Mouse (Mus musculus) heart, embryonic 11.5 days (tissue): Measurements from ENCODE around the gene Cbr2. TPM values are rescaled to one million over a fixed set of nuclear protein-coding genes. Genes with fewer than 3 reads are reported as not detected.

Experiments
- ATAC-seq: fragments of 200-750 bp; cut with Nextera tagmentation; replicated peaks from 2 replicates; pipeline ENCODE4 v1.8.0; 2017; ENCODE audit warnings: moderate library complexity; ENCODE audit not compliant: insufficient number of reproducible peaks, low FRiP score, low TSS enrichment
- H3K27ac ChIP-seq: fragments of 300-500 bp; sonication (generic); 2 replicates; pipeline ENCODE4 v1.5.1; 2014; ENCODE audit warnings: mild to moderate bottlenecking, low read depth, low read length
- H3K27me3 ChIP-seq: fragments of 300-500 bp; sonication (generic); 2 replicates; pipeline ENCODE4 v1.6.1; 2014; ENCODE audit warnings: mild to moderate bottlenecking, low read length, mixed read lengths; ENCODE audit not compliant: control insufficient read depth, insufficient read depth
- H3K36me3 ChIP-seq: fragments of 300-500 bp; sonication (generic); 2 replicates; pipeline ENCODE4 v1.6.1; 2014; ENCODE audit warnings: mild to moderate bottlenecking, low read length, moderate library complexity, mixed read lengths; ENCODE audit not compliant: control insufficient read depth, insufficient read depth
- H3K4me1 ChIP-seq: fragments of 300-500 bp; sonication (generic); 2 replicates; pipeline ENCODE4 v1.6.1; 2014; ENCODE audit warnings: low read length; ENCODE audit not compliant: control insufficient read depth, insufficient read depth
- H3K4me2 ChIP-seq: fragments of 300-500 bp; sonication (generic); 2 replicates; pipeline ENCODE4 v1.6.1; 2014; ENCODE audit warnings: mild to moderate bottlenecking, moderate library complexity
- H3K4me3 ChIP-seq: fragments of 300-500 bp; sonication (generic); 2 replicates; pipeline ENCODE4 v1.5.1; 2014; ENCODE audit warnings: low read depth, low read length
- H3K9ac ChIP-seq: fragments of 300-500 bp; sonication (generic); 2 replicates; pipeline ENCODE4 v1.6.1; 2014; ENCODE audit warnings: mild to moderate bottlenecking, low read depth, low read length, moderate library complexity
- H3K9me3 ChIP-seq: fragments of 300-500 bp; sonication (generic); replicated peaks from 2 replicates; pipeline ENCODE4 v1.6.1; 2016; ENCODE audit warnings: low read length; ENCODE audit not compliant: control insufficient read depth
- WGBS: fragments of 180-500 bp; shearing (Covaris S2); extraction: QIAGEN DNeasy Blood & Tissue Kit; methylation state at CpG from one replicate; pipeline ENCODE4 v1.1.7; 2014; ENCODE audit not compliant: insufficient replicate concordance; 5-methylcytosine and 5-hydroxymethylcytosine counted together
- polyA plus RNA-seq: library from polyadenylated mRNA; unstranded; fragments of >200 nt; fragmentation: Nextera tagmentation; extraction: Ambion mirVana; gene quantifications from 2 replicates; pipeline ENCODE4 v1.2.1, GENCODE M21; 2014

Gene Cbr2
- polyA plus RNA-seq, 1 experiment from 2014 or later: 0.36 TPM

- Histone ChIP-seq H3K36me3 (peaks cover 3% of the 10 kb centered on the region; the same call in 1 of the 2 replicates), H3K9ac (peak overlapping the region; percentile 17; the same call in 1 of the 2 replicates), H3K4me2 (no peak overlapping the region; the same call in 1 of the 2 replicates), H3K4me3 (no peak overlapping the region), H3K27ac (peak overlapping the region; percentile 84), H3K4me1 (peaks cover 37% of the 10 kb centered on the region), H3K9me3 (no peaks in the 10 kb centered on the region), H3K27me3 (no peaks in the 10 kb centered on the region)
- ATAC-seq: 0 out of 2 replicates have a peak, but pooled peaks have one; percentile 29
- 28% methylated on average over 10 of the region's 10 CpGs for WGBS
Observed at GRCm38 (mm10) chr11:120697741-120698140, 34.2 kb downstream of the Cbr2 start.

GRCm38 (mm10) chr11:120696568-120696967 lies 35.3 kb downstream of the Cbr2 start:
- Histone ChIP-seq H3K4me2 (no peak overlapping the region), H3K27ac (no peak overlapping the region), H3K4me1 (peaks cover 37% of the 10 kb centered on the region), H3K27me3 (no peaks in the 10 kb centered on the region), H3K9ac (no peak overlapping the region), H3K4me3 (no peak overlapping the region), H3K9me3 (no peaks in the 10 kb centered on the region), H3K36me3 (peaks cover 3% of the 10 kb centered on the region; the same call in 1 of the 2 replicates)
- 82% methylated on average over 6 of the region's 6 CpGs for WGBS
- ATAC-seq: no peak

- Histone ChIP-seq H3K4me2 (peak overlapping the region; percentile 7; the same call in 1 of the 2 replicates), H3K27me3 (no peaks in the 10 kb centered on the region), H3K9me3 (no peaks in the 10 kb centered on the region), H3K4me3 (no peak overlapping the region), H3K36me3 (peaks cover 3% of the 10 kb centered on the region; the same call in 1 of the 2 replicates), H3K27ac (peak overlapping the region; percentile 74), H3K9ac (0 out of 2 replicates have a peak overlapping the region, but pooled peaks have one; percentile 44), H3K4me1 (peaks cover 37% of the 10 kb centered on the region)
- ATAC-seq: no peak; the same call in 1 of the 2 replicates
- WGBS: 54% methylated on average over 12 of the region's 12 CpGs
Observed at GRCm38 (mm10) chr11:120695641-120696040, 36.3 kb downstream of the Cbr2 start.

GRCm38 (mm10) chr11:120695184-120695583 lies 36.7 kb downstream of the Cbr2 start:
- Histone ChIP-seq H3K9ac (no peak overlapping the region; the same call in 1 of the 2 replicates), H3K27ac (peak overlapping the region; percentile 74), H3K9me3 (no peaks in the 10 kb centered on the region), H3K36me3 (peaks cover 5% of the 10 kb centered on the region), H3K4me3 (no peak overlapping the region), H3K4me1 (peaks cover 37% of the 10 kb centered on the region), H3K4me2 (no peak overlapping the region), H3K27me3 (no peaks in the 10 kb centered on the region)
- 0 out of 2 replicates have a peak, but pooled peaks have one; percentile 53 for ATAC-seq
- 22% methylated on average over 4 of the region's 4 CpGs for WGBS

- peaks cover 9% of the 10 kb centered on the region; the same call in 1 of the 2 replicates for H3K36me3 ChIP-seq
- no peak overlapping the region for H3K9ac ChIP-seq
- peaks cover 32% of the 10 kb centered on the region for H3K4me1 ChIP-seq
- no peaks in the 10 kb centered on the region for H3K27me3 ChIP-seq
- no peak overlapping the region for H3K4me2 ChIP-seq
- WGBS: 86% methylated on average over 3 of the region's 3 CpGs
- H3K27ac ChIP-seq: no peak overlapping the region
- no peak for ATAC-seq
- H3K9me3 ChIP-seq: no peaks in the 10 kb centered on the region
- no peak overlapping the region for H3K4me3 ChIP-seq
Observed at GRCm38 (mm10) chr11:120693461-120693860, 38.5 kb downstream of the Cbr2 start.

GRCm38 (mm10) chr11:120692471-120693011 lies 39.4 kb downstream of the Cbr2 start:
- H3K4me1 ChIP-seq: peaks cover 23% of the 10 kb centered on the region
- H3K9ac ChIP-seq: no peak overlapping the region
- no peak overlapping the region for H3K27ac ChIP-seq
- H3K4me2 ChIP-seq: no peak overlapping the region
- no peaks in the 10 kb centered on the region for H3K9me3 ChIP-seq
- no peaks in the 10 kb centered on the region for H3K27me3 ChIP-seq
- no peak for ATAC-seq
- 93% methylated on average over 4 of the region's 4 CpGs for WGBS
- H3K4me3 ChIP-seq: no peak overlapping the region
- peaks cover 9% of the 10 kb centered on the region; the same call in 1 of the 2 replicates for H3K36me3 ChIP-seq

GRCm38 (mm10) chr11:120689365-120689764 lies 42.5 kb downstream of the Cbr2 start:
- peaks cover 13% of the 10 kb centered on the region; the same call in 1 of the 2 replicates for H3K36me3 ChIP-seq
- no peak overlapping the region for H3K4me3 ChIP-seq
- no peaks in the 10 kb centered on the region for H3K9me3 ChIP-seq
- H3K9ac ChIP-seq: no peak overlapping the region
- no peak for ATAC-seq
- no peak overlapping the region for H3K4me2 ChIP-seq
- no peak overlapping the region for H3K27ac ChIP-seq
- WGBS: 84% methylated on average over 3 of the region's 3 CpGs
- H3K27me3 ChIP-seq: no peaks in the 10 kb centered on the region
- no peaks in the 10 kb centered on the region; the same call in 1 of the 2 replicates for H3K4me1 ChIP-seq

GRCm38 (mm10) chr11:120686650-120687272 lies 45.2 kb downstream of the Cbr2 start:
- H3K27ac ChIP-seq: no peak overlapping the region
- 84% methylated on average over 20 of the region's 20 CpGs for WGBS
- no peaks in the 10 kb centered on the region for H3K4me1 ChIP-seq
- ATAC-seq: no peak
- H3K27me3 ChIP-seq: no peaks in the 10 kb centered on the region
- no peaks in the 10 kb centered on the region for H3K9me3 ChIP-seq
- no peak overlapping the region for H3K4me3 ChIP-seq
- H3K9ac ChIP-seq: no peak overlapping the region
- peaks cover 13% of the 10 kb centered on the region; the same call in 1 of the 2 replicates for H3K36me3 ChIP-seq
- no peak overlapping the region for H3K4me2 ChIP-seq
